Mouse (Mus musculus) liver, embryonic 16.5 days (tissue): ENCODE data around the gene Rnf38. TPM values are rescaled to one million over a fixed set of nuclear protein-coding genes. Genes with fewer than 3 reads are reported as not detected.

Source experiments
- microRNA-seq: library from miRNA; unstranded; fragments of <30 nt; microRNA quantifications from one replicate; pipeline ENCODE4, GENCODE M21; 2016
- polyA plus RNA-seq: library from polyadenylated mRNA; unstranded; fragments of >200 nt; fragmentation: Nextera tagmentation; extraction: Ambion mirVana; gene quantifications from 2 replicates; pipeline ENCODE4 v1.2.1, GENCODE M21; 2015

The Rnf38 gene
- polyA plus RNA-seq, 1 experiment from 2014 or later = 12.1 TPM

Small RNA genes within 50 kb of the gene (microRNA-seq; reads per million reads assigned to microRNA genes)
- gene Mir5106 = not detected

Other genes with a start within 250 kb of the Rnf38 start
- 100 and 101 TPM in 2 replicates for gene Clta, start 229.3 kb downstream of the Rnf38 start, polyA plus RNA-seq
- 32.2 and 36.2 TPM in 2 replicates for gene Gne, start 149.6 kb downstream of the Rnf38 start, polyA plus RNA-seq
- gene Melk, start 67.1 kb upstream of the Rnf38 start, polyA plus RNA-seq = 15.5 and 16.4 TPM in 2 replicates